Mouse (Mus musculus) testis, postnatal 10 days (tissue): Measurements from ENCODE around the gene Ip6k1.

Source experiments
- DNase-seq: peaks from one replicate; pipeline ENCODE4 v3.0.0; 2021; ENCODE audit warnings: low spot score

The Ip6k1 gene

GRCm38 (mm10) chr9:108058291-108058690 is 56.0 kb downstream of the Ip6k1 start:
- DNase-seq: no peak

GRCm38 (mm10) chr9:108062142-108062541 is 59.8 kb downstream of the Ip6k1 start:
- no peak for DNase-seq

GRCm38 (mm10) chr9:108063361-108063760 is 61.1 kb downstream of the Ip6k1 start:
- no peak for DNase-seq

GRCm38 (mm10) chr9:108065491-108066011 is 63.2 kb downstream of the Ip6k1 start:
- DNase-seq: peak; percentile 75

- no peak for DNase-seq
Observed at GRCm38 (mm10) chr9:108067199-108067598, 64.9 kb downstream of the Ip6k1 start.

- peak; percentile 90 for DNase-seq
Observed at GRCm38 (mm10) chr9:108067900-108068299, 65.6 kb downstream of the Ip6k1 start.

GRCm38 (mm10) chr9:108069007-108069406 is 66.7 kb downstream of the Ip6k1 start:
- DNase-seq: no peak

GRCm38 (mm10) chr9:108069529-108069928 is 67.2 kb downstream of the Ip6k1 start:
- no peak for DNase-seq

- no peak for DNase-seq
Observed at GRCm38 (mm10) chr9:108071801-108072200, 69.5 kb downstream of the Ip6k1 start.

- no peak for DNase-seq
Observed at GRCm38 (mm10) chr9:108072481-108072924, 70.2 kb downstream of the Ip6k1 start.

GRCm38 (mm10) chr9:108073141-108073930 is 71.0 kb downstream of the Ip6k1 start:
- no peak for DNase-seq

- no peak for DNase-seq
Observed at GRCm38 (mm10) chr9:108080168-108080567, 77.9 kb downstream of the Ip6k1 start, which contains the start of gene Mst1. Gene Mst1, plus strand, starts transcription at chr9:108080436.

- DNase-seq: no peak
Observed at GRCm38 (mm10) chr9:108082549-108082948, 80.2 kb downstream of the Ip6k1 start.

- DNase-seq: no peak
Observed at GRCm38 (mm10) chr9:108082988-108083431, 80.7 kb downstream of the Ip6k1 start, which contains the start of gene Rnf123. Gene Rnf123, minus strand, starts transcription at chr9:108083346.

- DNase-seq: no peak
Observed at GRCm38 (mm10) chr9:108083561-108083960, 81.3 kb downstream of the Ip6k1 start.

GRCm38 (mm10) chr9:108085261-108085660 is 83.0 kb downstream of the Ip6k1 start:
- DNase-seq: no peak

GRCm38 (mm10) chr9:108090611-108091120 is 88.4 kb downstream of the Ip6k1 start:
- no peak for DNase-seq

- DNase-seq: peak; percentile 54
Observed at GRCm38 (mm10) chr9:108093586-108093985, 91.3 kb downstream of the Ip6k1 start.

- peak; percentile 98 for DNase-seq
Observed at GRCm38 (mm10) chr9:108094184-108094941, 92.1 kb downstream of the Ip6k1 start, which contains the start of gene Apeh. Gene Apeh, minus strand, starts transcription at chr9:108094606.

GRCm38 (mm10) chr9:108094998-108095411 is 92.7 kb downstream of the Ip6k1 start:
- no peak for DNase-seq

GRCm38 (mm10) chr9:108095518-108095917 is 93.2 kb downstream of the Ip6k1 start:
- peak; percentile 79 for DNase-seq
